Mouse (Mus musculus) retina, postnatal 1 day (tissue): ENCODE results near the gene Znrf2.
"Not testable (repeated sequence)": the region's sequence is repeated elsewhere in the genome, so short reads cannot be mapped to it uniquely, and the experiment has no call there.

Experiments
- DNase-seq: peaks from one replicate; pipeline ENCODE4 v3.0.0-alpha.2; 2012

The Znrf2 gene

DNA sequence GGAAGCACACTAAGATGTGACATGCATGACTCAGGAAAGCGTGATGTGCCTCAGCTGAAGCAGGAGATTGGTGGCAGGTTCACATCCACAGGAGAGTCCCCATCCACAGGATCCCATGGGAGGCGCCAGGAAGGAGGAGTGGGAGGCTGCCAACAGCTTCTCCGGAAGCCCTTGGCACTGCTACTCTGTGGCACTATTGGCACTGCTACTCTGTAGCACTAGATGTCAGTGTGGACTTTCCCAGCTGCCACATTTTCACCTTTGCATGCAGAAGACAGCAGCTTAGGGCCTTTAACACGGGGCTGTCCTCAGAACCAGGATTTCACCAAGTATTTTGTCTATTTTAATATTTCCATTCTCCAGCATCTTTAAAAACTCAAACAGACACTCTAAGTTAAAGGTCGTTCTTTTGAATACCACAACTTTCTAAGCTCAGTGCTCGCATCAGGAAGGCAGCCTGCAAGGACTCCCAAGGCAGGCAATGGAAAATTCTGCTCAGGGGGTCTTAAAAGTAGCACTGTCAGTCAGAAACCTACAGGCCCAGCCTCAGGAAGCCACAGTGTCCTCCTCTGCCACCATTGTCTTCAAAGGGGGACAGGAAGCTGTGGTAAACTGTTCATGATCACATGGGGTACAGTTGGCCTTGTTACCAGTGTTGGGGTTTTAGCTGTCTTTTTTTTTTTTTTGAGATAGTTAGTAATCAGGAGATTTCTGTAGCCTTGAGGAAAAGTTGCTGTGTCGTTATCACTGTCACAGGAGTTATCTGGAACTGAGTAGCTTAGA is 7.0 kb upstream of the Znrf2 start:
- DNase-seq: peak; percentile 27

DNA sequence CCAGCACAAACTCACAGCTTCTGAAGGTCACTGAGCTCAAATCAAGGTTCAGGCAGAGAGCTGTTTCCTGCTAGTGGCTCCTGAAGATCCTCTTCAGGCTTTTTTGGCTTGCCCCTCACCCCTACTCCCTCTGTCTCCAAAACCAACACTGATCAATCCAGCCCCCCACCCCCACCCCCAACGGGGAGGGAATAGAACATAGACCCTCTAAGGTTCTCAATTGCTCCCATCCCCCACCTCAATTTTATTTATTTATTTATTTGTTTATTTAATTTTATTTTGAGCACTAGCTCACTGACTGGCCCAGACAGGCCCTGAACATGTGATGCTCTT is 6.4 kb upstream of the Znrf2 start:
- DNase-seq: no peak

DNA sequence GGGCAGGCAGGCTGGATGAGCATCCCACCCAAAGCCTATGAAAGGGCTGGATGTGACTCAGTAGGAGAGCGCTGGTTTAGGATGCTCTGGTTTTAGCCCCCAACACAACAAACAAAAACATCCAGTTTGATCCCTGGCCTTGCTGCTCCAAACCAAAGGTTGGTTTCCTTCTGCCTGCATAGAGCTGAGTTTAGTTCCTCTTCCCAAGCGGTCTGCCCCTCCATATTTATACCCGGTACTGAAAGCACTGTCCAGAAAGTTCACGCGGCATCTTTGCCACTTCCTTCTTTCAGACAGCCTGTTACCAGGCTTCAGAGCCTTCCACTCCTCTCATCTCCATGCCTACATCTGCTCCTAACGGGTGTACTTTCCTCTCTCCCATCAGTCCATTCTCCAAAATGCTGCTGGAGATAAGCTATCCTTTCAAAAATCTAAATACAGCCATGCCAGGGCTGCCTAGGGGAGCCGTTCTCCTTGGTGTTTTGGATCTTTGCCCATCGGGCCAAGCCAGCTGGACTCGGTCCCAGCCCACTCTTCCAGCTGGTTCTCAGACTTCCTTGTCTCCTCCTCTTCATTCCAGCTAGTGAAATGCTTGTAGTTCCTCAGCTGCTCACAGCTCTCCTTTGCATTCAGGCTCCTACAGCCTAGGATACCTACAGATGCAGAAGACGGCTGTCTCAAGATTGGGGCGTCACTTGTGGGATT is 5.0 kb upstream of the Znrf2 start:
- DNase-seq: no peak

DNA sequence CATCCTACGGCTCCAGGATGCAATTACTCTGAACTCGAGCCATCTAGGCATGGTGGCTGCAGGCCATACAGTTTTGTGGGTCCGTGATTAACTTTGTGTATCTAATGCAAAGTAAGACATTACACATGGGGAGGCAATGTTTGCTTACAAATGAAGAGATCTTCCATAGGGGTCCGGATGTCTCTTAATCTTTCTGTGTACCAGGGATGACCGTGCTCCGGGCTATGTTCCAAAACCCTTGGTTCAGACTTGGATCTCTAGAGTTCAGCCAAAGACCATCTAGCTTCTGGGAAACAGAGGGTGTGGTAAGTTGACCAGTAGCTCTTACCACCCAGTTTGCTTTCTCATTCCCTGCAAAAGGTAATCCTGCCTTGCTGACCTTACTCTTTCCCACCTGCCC is 4.4 kb upstream of the Znrf2 start:
- no peak for DNase-seq

DNA sequence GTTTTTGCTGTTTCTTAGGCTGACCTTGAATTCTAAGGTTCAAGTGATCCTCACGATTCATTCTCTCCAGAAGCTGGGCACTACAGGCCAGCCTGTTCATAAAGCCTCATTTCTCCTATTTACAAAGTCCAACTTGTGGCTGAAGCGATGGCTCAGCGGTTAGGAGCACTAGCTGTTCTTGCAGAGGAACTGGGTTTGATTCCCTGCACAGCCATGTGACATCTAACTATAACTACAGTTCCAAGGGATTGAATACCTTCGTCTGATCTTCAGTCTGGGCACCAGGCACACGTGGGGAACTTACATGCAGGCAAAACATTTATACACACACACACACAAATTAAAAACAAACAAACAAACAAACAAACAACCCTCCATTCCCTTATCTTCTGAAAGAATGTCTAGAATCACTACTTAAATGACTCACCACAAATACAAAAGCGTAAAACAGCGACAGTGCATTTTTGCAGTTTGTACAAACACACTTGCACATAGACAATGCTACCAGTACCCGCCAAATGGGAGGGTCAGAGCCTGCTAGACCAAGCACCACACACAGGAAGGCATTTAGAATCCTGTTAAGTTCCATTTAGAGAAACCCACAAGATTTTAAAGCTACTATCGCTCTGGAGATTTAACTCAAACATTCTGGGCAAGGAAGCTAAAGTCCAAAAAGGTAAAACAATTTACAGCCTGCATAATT is 1.1 kb upstream of the Znrf2 start:
- no peak for DNase-seq

DNA sequence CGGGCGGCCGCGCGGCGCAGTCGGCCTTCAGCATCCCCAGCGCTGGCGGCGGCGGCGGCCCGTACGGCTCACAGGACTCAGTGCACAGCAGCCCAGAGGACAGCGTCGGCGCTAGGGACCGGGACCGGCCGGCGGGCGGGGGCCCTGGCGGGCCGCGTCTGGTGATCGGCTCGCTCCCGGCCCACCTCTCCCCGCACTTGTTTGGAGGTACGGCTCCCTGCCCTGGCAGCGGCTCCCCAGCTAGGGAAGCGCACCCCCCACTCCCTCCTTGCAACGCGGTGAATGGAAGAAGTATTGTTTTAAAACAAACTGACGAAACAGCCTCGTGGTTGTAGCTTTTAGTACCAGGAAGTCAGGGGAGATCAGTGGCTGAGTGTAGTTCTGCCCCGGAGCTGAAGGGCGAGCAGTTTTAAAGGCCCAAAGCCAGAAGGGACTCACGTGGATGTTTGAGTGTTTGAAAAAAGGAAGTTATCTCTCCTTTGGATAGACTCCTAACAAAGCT is 601 bp downstream of the Znrf2 start:
- DNase-seq: peak; percentile 72

DNA sequence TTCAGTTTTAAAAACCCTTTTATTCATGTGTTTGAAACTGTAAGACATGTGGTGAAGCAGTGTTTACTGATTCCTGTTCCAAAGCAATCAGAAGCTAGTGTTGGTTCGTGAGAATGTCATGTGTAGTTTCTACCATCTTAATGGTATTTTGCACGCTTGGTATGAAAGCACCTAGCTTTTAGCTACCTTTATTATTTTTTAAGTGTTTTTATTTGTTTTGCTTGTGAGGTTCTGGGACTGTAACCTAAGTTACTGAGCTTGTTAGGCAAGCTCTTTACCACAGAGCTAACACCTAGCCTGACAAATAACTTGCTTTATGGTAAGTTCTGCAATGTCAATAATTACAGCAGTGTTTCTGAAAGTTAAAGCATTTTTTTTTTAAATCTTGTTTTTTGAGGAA is 1.7 kb downstream of the Znrf2 start:
- DNase-seq: no peak

DNA sequence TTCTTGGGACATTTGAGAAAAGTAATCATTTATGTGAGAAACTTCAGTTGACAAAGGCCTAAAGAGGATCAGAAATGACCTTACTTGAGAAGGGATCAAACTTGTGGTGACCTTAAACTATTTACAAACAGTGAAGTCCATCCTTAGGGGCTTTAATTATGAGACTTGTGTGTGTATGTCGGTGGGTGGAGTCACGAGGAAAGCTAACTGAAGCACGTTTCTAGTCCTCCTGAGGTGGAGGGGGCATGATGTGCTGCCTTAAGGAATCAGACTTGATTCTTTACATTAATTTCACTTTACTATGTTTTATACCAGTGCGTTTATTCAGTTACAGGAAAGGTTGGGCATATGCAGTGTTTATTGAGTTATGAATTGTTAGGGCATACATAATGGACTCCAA is 2.6 kb downstream of the Znrf2 start:
- no peak for DNase-seq

DNA sequence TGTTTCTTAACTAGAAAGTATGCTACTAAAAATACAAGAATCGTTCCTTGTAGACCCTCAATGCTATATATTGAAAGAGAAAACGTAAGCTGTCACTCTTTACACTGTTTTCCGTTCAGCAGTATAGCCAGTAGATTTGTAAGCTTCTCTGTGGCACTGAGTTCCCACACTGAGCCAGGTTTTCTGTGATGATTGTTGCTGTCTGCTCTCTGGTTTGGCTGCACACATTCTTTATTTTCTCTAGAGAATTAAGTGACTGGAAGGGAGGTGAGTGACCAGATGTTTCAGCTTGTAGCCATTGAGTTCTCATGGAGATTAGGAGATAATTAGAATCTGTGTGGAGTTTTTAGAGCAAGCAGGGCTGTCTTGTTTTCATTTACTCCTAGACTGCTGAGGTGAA is 3.0 kb downstream of the Znrf2 start:
- DNase-seq: no peak

DNA sequence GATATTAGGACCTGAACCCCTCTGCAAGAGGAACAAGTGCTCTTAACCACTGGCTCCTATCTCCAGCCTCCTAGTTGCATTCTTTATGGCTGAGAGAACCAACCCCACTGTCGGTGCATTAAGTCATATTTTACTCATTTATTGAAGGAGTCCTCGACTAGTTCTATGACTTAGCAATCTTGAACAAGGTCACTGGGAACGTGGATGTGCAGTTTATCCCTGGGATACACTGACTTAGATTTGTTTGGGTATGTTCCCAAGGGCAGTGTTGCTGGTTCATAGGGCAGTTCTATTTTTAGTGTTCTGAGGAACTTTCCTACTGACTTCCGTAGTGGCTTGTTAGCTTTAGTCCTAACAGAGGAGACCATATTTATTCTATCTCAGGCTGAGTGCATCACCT is 5.6 kb downstream of the Znrf2 start:
- no peak for DNase-seq

DNA sequence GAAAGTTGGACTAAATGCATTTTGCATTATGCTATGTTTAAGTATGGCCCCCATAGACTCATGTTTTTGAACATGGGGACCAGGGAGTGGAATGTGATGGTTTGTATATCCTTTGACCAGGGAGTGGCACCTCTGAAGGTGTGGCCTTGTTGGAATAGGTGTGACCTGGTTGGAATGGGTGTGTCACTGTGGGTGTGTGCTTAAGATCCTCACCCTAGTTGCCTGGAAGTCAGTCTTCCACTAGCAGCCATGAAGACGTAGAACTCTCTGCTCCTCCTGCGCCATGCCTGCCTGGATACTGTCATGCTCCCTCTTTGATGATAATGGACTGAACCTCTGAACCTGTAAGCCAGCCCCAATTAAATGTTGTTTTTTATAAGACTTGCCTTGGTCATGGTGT is 7.8 kb downstream of the Znrf2 start:
- DNase-seq: not testable (repeated sequence)

DNA sequence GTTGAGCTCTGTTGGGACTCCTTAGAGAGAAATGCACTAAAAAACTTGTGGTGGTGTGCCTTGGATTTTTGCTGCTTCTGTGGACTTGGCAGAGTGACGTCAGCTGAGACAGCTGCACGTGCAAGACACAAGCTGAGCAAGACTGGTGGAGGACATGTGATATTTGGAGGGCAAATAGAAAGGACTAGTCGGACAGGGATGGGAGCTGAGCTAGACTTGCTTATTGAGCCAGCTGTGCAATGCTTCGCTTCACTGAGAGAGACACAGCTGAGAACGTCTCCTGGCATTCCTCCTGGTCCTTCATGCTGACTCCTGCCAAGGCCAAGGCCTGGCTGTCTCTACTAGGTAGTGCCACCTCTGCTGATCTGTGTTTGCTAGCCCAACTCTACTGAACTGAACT is 10.8 kb downstream of the Znrf2 start:
- no peak for DNase-seq

DNA sequence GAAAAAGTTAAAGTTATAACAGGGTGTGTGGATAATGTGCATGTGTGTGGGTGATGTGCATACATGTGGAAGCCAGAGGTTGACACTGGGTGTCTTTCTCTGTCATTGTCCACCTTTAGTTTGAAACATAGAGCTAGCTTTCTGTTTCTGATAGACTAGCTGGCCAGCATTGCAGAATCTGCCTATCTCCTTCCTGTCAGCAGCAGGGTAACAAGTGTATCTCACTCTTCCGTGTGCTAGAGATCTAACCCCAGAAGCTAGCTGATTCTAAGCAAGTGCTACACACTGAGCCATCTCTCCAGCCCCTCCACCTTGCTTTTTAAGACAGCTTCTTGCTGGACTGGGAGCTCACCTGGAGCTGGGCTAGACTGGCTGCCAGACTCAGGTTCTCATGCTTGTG is 11.6 kb downstream of the Znrf2 start:
- DNase-seq: no peak

DNA sequence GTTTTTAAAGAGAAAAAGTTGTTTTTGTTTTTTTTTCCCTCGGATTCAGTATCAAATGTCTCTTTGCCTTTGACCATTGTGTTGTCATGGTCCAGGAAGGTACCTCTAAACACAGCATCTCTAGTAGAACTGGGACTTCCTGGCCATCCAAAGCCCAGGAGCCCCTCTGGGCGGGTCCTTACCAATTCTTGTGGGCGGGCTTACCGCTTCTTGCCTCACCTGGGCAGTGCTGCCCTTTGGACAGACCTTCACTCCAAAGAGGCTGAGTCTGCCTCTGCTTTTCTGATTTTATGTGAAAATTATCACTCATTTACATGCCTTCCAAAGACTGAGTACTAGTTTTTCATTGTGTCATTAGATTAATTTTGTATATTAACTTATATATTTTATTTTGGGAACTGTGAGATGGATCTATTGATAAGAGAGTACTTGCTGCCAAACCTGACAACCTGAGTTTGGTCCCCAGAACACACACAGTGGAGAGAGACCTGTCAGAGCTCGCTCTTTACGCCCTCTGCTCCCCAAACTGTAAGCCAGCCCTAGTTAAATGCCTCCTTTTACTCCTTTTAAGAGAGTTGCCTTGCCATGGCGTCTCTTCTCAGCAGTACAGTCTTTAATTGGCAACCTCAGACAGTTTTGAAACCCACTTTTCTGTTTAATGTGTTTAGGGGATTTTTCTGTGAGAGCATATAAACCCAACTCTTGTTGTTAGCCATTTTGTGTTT is 13.5 kb downstream of the Znrf2 start:
- DNase-seq: no peak

DNA sequence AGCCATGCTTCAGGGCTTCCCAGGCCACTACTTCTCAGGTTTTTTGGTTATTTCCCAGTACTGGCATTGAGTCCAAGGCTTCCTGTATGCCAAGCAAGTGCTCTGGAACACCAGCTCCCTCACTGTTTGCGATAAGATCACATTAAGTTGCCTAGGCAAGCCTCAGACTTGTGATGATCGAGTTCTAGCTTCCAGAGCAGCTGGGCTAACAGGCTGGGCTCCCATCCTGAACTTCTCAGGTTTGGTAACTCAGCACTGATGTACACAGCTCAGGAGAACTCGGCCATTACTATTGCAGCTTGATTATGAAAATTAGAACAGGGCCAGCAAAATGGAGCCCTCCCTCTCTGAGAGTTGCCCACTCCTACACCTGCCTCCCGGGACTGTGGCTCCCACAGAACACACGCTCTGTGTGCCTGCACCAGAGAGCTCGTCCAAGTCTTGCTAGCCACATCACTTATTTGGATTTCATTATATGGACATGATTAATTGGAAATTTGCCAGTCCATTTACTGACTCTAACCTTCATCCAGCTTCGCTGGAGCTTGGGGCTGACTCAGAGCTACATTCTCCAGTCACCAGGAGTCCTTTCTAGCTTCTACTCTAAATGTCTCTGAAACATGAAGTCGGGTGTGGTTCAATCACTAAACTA is 14.5 kb downstream of the Znrf2 start:
- peak; percentile 23 for DNase-seq

DNA sequence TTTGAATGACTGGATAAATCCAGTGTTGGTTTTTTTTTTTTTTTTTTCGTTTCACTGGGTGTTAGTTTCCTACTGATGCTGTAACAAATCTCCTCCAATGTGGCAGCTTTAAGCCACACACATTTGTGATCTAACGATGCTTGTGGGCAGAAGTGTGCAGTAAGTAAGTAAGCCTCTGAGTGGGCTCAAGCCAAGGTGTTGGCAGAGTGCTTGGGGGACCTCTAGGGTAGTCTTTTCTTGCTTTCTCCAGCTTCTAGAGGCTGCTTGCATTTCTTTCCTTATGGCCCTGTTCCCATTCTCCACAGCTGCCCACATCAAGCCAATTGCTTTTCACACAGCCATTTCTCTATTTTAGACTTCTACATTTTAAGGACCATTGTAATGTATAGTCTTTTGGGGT is 16.7 kb downstream of the Znrf2 start:
- no peak for DNase-seq

DNA sequence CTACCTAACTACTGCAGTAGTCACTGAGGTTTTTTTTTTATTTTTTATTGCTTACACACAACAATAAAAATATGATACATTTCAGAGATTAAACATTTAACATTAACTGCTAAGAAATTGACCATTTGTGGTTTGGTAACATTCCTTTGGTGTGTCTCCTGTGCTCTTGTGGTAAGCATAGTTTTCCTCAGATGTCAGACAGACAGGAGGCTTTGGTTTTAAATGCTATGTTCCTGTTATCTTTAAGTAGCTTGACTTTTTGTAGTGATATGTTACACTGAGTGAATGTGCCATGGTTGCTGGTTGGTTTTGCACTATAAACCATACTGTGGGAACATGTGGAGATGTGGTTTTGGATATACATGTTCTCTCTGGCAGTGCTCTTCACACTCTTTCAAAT is 19.9 kb downstream of the Znrf2 start:
- DNase-seq: no peak

DNA sequence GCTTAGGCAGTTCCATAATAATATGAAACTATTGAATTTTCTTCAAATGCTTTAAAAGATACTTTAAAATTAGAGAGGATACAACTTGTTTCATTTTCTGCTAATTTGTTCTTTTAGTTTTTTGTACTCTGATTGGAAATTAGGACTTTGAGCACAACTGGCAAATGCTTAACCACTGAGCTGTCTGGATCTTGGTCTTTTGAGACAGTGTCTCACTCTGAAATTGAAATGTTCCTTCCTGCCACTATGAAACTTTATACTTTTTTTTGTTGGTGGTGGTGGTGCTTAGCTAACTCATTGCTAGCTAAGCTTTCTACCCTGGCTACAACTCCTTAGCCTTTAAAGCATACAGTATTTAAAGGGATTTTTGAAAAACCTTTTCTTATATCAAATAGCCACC is 24.7 kb downstream of the Znrf2 start:
- DNase-seq: no peak

DNA sequence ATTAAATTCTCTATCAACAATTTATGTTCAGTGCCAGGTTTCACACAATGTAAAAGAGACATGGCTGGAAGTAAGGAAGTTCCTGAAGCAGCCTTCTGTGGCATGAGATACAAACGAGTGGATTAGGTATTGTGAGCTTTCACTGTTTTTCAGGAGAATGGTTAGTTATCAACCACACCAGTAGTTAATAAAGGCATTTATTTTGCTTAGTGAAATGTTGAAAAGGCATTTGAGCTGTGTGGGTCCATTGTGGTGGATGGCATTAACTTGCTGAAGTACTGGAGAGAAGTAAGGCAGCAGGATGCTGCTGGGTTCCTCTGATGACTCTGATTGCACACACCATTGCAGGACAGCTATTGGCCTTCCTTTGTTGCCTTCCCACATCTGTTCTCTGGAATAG is 25.3 kb downstream of the Znrf2 start:
- DNase-seq: no peak

DNA sequence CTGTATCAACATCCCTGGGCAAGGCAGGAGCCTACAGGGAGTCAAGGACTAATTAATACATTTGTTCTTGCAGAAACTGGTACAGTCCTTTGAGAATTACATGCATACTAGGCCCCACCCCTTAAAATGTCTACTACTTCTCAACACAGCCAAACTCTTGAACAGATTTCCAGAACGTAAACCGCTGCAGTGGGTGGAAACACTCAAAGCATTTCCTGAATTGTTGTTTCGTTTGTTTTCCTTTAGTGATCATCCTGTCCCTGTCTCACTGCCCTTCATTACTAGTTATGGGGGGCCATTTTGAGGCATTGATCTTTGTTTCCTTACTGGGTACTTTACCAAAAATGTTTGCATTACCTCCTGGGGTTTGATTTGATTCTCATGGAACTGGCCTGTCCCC is 31.8 kb downstream of the Znrf2 start:
- DNase-seq: no peak

DNA sequence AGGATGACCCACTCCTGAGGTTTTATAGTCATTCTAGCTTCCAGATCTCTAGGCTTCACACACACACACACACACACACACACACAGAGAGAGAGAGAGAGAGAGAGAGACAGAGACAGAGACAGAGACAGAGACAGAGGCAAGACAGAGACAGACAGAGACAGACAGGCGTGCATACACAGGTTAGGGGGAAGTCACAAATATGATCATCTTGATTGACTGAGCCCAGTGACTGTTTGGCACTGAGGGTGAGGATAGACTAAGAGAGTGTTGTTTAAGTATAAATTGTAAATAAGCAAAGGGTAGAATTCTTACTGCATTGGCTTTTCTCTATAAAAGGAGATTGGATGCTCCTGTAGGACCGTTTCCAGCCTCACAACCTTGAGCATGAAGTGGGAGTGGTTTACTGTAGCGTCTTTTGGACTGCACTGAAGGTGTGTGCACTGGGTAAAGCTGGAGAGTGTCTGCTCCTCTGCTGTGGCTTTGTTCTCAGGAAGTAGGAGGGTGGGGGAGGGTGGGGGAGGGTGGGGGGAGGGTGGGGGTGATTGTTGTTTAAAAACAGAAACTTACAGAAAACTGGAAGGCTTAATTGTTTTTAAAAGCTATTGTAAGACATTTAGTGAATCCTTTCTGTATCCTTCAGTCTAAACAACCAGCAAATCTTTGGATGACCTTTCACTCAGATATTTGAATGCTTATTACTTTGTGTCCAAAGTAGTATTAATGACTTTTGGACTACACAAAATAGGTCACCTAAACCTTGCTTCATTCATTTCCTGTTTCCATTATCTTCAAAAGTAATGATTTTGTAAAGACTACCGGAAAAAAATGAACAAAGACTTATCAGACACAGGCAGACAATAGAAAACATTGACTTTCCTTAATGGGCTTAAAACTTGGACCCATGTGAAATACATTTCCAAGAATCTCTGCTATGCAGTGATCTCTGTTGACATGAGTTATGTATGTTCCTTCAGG is 32.8 kb downstream of the Znrf2 start:
- no peak for DNase-seq

DNA sequence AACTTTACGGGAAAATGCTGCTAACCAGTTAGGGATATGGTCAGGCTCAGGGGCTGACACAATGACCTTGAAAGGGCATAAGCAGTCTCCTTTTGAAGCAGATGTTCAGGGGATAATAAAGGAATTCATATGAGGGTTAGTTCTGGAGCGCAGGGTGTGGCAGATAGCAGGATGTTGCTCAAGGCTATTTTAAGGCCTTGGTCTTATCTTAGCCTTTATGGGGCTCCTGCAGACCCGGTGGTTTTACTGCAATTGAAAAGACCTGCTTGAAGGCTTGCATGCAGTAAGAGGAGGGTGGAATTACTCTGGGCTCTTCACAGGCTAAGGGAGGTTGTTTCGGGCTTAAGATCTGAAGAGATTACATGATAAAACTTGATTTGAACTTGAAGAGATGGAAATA is 35.1 kb downstream of the Znrf2 start:
- DNase-seq: no peak
